Mouse (Mus musculus) cerebellum, adult 2 months (tissue): ENCODE measurements around the gene P2ry14. TPM values are rescaled to one million over a fixed set of nuclear protein-coding genes. Genes with fewer than 3 reads are reported as not detected.

Experiments
- DNase-seq, 2 experiments: peaks; one replicate each; pipeline ENCODE4 v3.0.0; 2021
- H3K27ac ChIP-seq: fragments of 200-500 bp; 2 replicates; pipeline ENCODE4 v1.5.1; 2012; ENCODE audit warnings: low read length, control low read depth, inconsistent platforms; ENCODE audit not compliant: insufficient read depth
- H3K27me3 ChIP-seq: fragments of 200-500 bp; 2 replicates; pipeline ENCODE4 v1.6.1; 2012; ENCODE audit warnings: inconsistent platforms, mild to moderate bottlenecking, low read length, moderate library complexity; ENCODE audit not compliant: control insufficient read depth, insufficient read depth
- H3K4me1 ChIP-seq: fragments of 200-500 bp; 2 replicates; pipeline ENCODE4 v1.6.1; 2011; ENCODE audit warnings: low read length; ENCODE audit not compliant: control insufficient read depth, insufficient read depth
- H3K4me3 ChIP-seq: fragments of 200-500 bp; replicated peaks from 2 replicates; pipeline ENCODE3; 2011; ENCODE audit warnings: mild to moderate bottlenecking, low read depth, low read length, control low read depth; ENCODE audit not compliant: insufficient read depth
- CTCF ChIP-seq: fragments of 200-500 bp; IDR thresholded peaks from 2 replicates; pipeline ENCODE4 v1.5.1; 2011; ENCODE audit warnings: low read depth, mild to moderate bottlenecking, control low read depth, low read length, moderate library complexity, borderline replicate concordance; ENCODE audit not compliant: insufficient read depth
- POLR2A ChIP-seq: fragments of 200-500 bp; IDR thresholded peaks from 2 replicates; pipeline ENCODE4 v1.6.1; 2011; ENCODE audit warnings: low read length, control low read depth, borderline replicate concordance; ENCODE audit not compliant: insufficient read depth
- WGBS: fragments of 180-500 bp; shearing (Covaris S2); methylation state at CpG from one replicate; pipeline ENCODE4 v1.1.7; 2018; 5-methylcytosine and 5-hydroxymethylcytosine counted together
- polyA plus RNA-seq: library from polyadenylated mRNA; depleted of rRNA; stranded (reverse); fragments of >200 nt; gene quantifications from 2 replicates; pipeline ENCODE4 v1.2.3, GENCODE M21; 2012

The P2ry14 gene
- polyA plus RNA-seq, 1 experiment: 4.2 TPM

- Histone ChIP-seq H3K27me3 (no peaks in the 10 kb centered on the region; the same call in 1 of the 2 replicates), H3K4me3 (no peak overlapping the region), H3K27ac (no peak overlapping the region), H3K4me1 (no peaks in the 10 kb centered on the region)
- TF ChIP-seq POLR2A: no peak
- TF ChIP-seq CTCF: no peak
- no peak for DNase-seq
- 72% methylated on average over 4 of the region's 4 CpGs for WGBS
These were observed 22.3 kb downstream of the P2ry14 start for GRCm38 (mm10) chr3:59131081-59131480.

GRCm38 (mm10) chr3:59130431-59130830, 23.0 kb downstream of the P2ry14 start:
- 69% methylated on average over 8 of the region's 8 CpGs for WGBS
- no peak for DNase-seq
- Histone ChIP-seq H3K4me3 (no peak overlapping the region), H3K27me3 (no peaks in the 10 kb centered on the region; the same call in 1 of the 2 replicates), H3K4me1 (no peaks in the 10 kb centered on the region), H3K27ac (no peak overlapping the region)
- TF ChIP-seq CTCF (no peak), POLR2A (no peak)

- DNase-seq: no peak
- 92% methylated on average over 3 of the region's 3 CpGs for WGBS
- Histone ChIP-seq H3K4me3 (no peak overlapping the region), H3K27ac (no peak overlapping the region), H3K27me3 (no peaks in the 10 kb centered on the region; the same call in 1 of the 2 replicates), H3K4me1 (no peaks in the 10 kb centered on the region)
- no peak for TF ChIP-seq POLR2A
- TF ChIP-seq CTCF: no peak
These were observed 23.9 kb downstream of the P2ry14 start for GRCm38 (mm10) chr3:59129547-59129946.

GRCm38 (mm10) chr3:59128681-59129080, 24.7 kb downstream of the P2ry14 start:
- 89% methylated on average over 20 of the region's 20 CpGs for WGBS
- no peak for TF ChIP-seq POLR2A
- no peak for TF ChIP-seq CTCF
- no peak overlapping the region for H3K4me3 ChIP-seq
- DNase-seq: no peak
- H3K4me1 ChIP-seq: no peaks in the 10 kb centered on the region
- no peak overlapping the region for H3K27ac ChIP-seq
- H3K27me3 ChIP-seq: no peaks in the 10 kb centered on the region; the same call in 1 of the 2 replicates

- TF ChIP-seq CTCF (no peak), POLR2A (no peak)
- H3K4me3 ChIP-seq: no peak overlapping the region
- H3K27ac ChIP-seq: no peak overlapping the region
- WGBS: 78% methylated on average over 7 of the region's 7 CpGs
- no peak for DNase-seq
- no peaks in the 10 kb centered on the region for H3K27me3 ChIP-seq
- H3K4me1 ChIP-seq: no peaks in the 10 kb centered on the region
These were observed 27.4 kb downstream of the P2ry14 start for GRCm38 (mm10) chr3:59125783-59126555.

GRCm38 (mm10) chr3:59125022-59125421, 28.4 kb downstream of the P2ry14 start:
- 72% methylated on average over 5 of the region's 5 CpGs for WGBS

GRCm38 (mm10) chr3:59121780-59122449, 31.5 kb downstream of the P2ry14 start:
- no peak for DNase-seq
- no peak overlapping the region for H3K27ac ChIP-seq
- WGBS: 84% methylated on average over 7 of the region's 7 CpGs
- no peak overlapping the region for H3K4me3 ChIP-seq
- no peak for TF ChIP-seq CTCF
- TF ChIP-seq POLR2A: no peak
- H3K4me1 ChIP-seq: peaks cover 5% of the 10 kb centered on the region; the same call in 1 of the 2 replicates
- no peaks in the 10 kb centered on the region for H3K27me3 ChIP-seq

More at GRCm38 (mm10) chr3:59125022-59125421, 28.4 kb downstream of the P2ry14 start:
- no peak for TF ChIP-seq CTCF
- TF ChIP-seq POLR2A: no peak
- Histone ChIP-seq H3K4me3 (no peak overlapping the region), H3K27me3 (no peaks in the 10 kb centered on the region), H3K27ac (no peak overlapping the region), H3K4me1 (no peaks in the 10 kb centered on the region)
- no peak for DNase-seq
